Mouse (Mus musculus) heart, postnatal 36 days (tissue): Measurements from ENCODE around the gene Rps6kl1. TPM values are rescaled to one million over a fixed set of nuclear protein-coding genes. Genes with fewer than 3 reads are reported as not detected.
A peak's percentile ranks its signal among the peaks of the same experiment; 100 is the strongest.

Experiments
- DNase-seq, 2 experiments: peaks; one replicate each; pipeline ENCODE4 v3.0.0; 2021 to 2022
- intact Hi-C: fragments of 180-260 bp; cut with DNase I; formaldehyde crosslinking; loops from one replicate; pipeline ENCODE4 v1.15.1; 2025
- total RNA-seq, 2 experiments: library from RNA; stranded (reverse); gene quantifications; 2 replicates each; pipeline ENCODE4 v1.2.3; 2021

Gene Rps6kl1
- total RNA-seq, 2 experiments from 2014 or later: 3.6 to 3.9 TPM

- intact Hi-C loops: loop anchor here (5.0 kb wide), 1 partner anchor 114 kb away; the partner anchor contains the start of gene Ylpm1
- peak; percentile 89 to 93 for DNase-seq
Measured at GRCm38 (mm10) chr12:85110698-85111592, 40.1 kb downstream of the Rps6kl1 start, which contains the start of the genes Prox2 and Dlst. Gene Prox2 (minus strand): TSS chr12:85110759. Gene Dlst (plus strand): TSS chr12:85110833.

GRCm38 (mm10) chr12:85110011-85110697 is 40.9 kb downstream of the Rps6kl1 start:
- no peak for DNase-seq
- intact Hi-C loops: loop anchor here (5.0 kb wide), 1 partner anchor 113 kb away; the partner anchor contains the start of gene Ylpm1

GRCm38 (mm10) chr12:85109426-85109825 is 41.6 kb downstream of the Rps6kl1 start:
- intact Hi-C loops: no loop called here
- DNase-seq: no peak

- no peak for DNase-seq
Measured at GRCm38 (mm10) chr12:85108643-85109042, 42.4 kb downstream of the Rps6kl1 start.

GRCm38 (mm10) chr12:85106292-85106691 is 44.8 kb downstream of the Rps6kl1 start:
- intact Hi-C loops: no loop called here
- no peak for DNase-seq

More at GRCm38 (mm10) chr12:85108643-85109042, 42.4 kb downstream of the Rps6kl1 start:
- intact Hi-C loops: no loop called here

GRCm38 (mm10) chr12:85104789-85105188 is 46.3 kb downstream of the Rps6kl1 start:
- no peak for DNase-seq
- intact Hi-C loops: no loop called here

GRCm38 (mm10) chr12:85103096-85103495 is 48.0 kb downstream of the Rps6kl1 start:
- intact Hi-C loops: no loop called here
- no peak for DNase-seq

- DNase-seq: no peak
- intact Hi-C loops: no loop called here
Measured at GRCm38 (mm10) chr12:85101521-85102106, 49.5 kb downstream of the Rps6kl1 start.

- intact Hi-C loops: no loop called here
Measured at GRCm38 (mm10) chr12:85101001-85101400, 50.1 kb downstream of the Rps6kl1 start.

GRCm38 (mm10) chr12:85095859-85096258 is 55.2 kb downstream of the Rps6kl1 start:
- intact Hi-C loops: no loop called here
- DNase-seq: no peak

More at GRCm38 (mm10) chr12:85101001-85101400, 50.1 kb downstream of the Rps6kl1 start:
- DNase-seq: no peak

GRCm38 (mm10) chr12:85095146-85095545 is 55.9 kb downstream of the Rps6kl1 start:
- intact Hi-C loops: no loop called here
- DNase-seq: no peak

- intact Hi-C loops: loop anchor here (5.0 kb wide), 1 partner anchor 48 kb away; no protein-coding TSS in a partner anchor
- peak; percentile 27 to 50 for DNase-seq
Measured at GRCm38 (mm10) chr12:85094706-85095105, 56.4 kb downstream of the Rps6kl1 start.

- peak; percentile 55 to 58 for DNase-seq
Measured at GRCm38 (mm10) chr12:85094010-85094409, 57.1 kb downstream of the Rps6kl1 start.

GRCm38 (mm10) chr12:85092214-85092613 is 58.9 kb downstream of the Rps6kl1 start:
- intact Hi-C loops: loop anchor here (1.0 to 5.0 kb wide), 2 partner anchors 50 to 213 kb away; no protein-coding TSS in a partner anchor

More at GRCm38 (mm10) chr12:85094010-85094409, 57.1 kb downstream of the Rps6kl1 start:
- intact Hi-C loops: loop anchor here (5.0 kb wide), 1 partner anchor 48 kb away; no protein-coding TSS in a partner anchor

GRCm38 (mm10) chr12:85091190-85091589 is 59.9 kb downstream of the Rps6kl1 start:
- no peak for DNase-seq
- intact Hi-C loops: loop anchor here (5.0 kb wide), 1 partner anchor 51 kb away; no protein-coding TSS in a partner anchor

More at GRCm38 (mm10) chr12:85092214-85092613, 58.9 kb downstream of the Rps6kl1 start:
- DNase-seq: peak; percentile 76 to 79

GRCm38 (mm10) chr12:85087845-85088244 is 63.2 kb downstream of the Rps6kl1 start:
- intact Hi-C loops: no loop called here
- no peak for DNase-seq
